Mouse (Mus musculus) ovary, postnatal 36 days (tissue): ENCODE measurements around the gene Ube2cbp.

ENCODE experiments used
- DNase-seq: peaks from one replicate; pipeline ENCODE4 v3.0.0; 2022; ENCODE audit warnings: low spot score, mixed read lengths

Ube2cbp gene

GRCm38 (mm10) chr9:86435510-86435909, 29.2 kb downstream of the Ube2cbp start:
- no peak for DNase-seq

DNA sequence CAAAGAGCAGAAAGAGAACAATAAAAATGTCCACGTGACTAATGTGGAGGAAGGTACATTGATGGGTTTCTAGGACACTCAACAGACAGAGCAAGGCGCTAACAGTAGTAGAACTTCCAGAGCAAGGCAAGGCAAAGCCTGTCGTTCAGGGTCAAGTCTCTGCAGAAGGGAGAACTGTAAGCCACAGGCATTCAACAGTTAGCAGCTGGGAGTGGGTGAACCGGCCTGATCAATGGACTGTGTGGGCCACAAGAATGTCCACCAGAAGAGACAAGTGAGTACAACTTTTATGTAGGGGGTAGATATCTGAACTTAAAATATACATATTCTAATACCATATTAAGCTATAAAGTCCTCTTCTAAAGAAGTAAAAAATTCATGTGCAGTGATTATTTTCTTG, 41.4 kb downstream of the Ube2cbp start:
- no peak for DNase-seq

DNA sequence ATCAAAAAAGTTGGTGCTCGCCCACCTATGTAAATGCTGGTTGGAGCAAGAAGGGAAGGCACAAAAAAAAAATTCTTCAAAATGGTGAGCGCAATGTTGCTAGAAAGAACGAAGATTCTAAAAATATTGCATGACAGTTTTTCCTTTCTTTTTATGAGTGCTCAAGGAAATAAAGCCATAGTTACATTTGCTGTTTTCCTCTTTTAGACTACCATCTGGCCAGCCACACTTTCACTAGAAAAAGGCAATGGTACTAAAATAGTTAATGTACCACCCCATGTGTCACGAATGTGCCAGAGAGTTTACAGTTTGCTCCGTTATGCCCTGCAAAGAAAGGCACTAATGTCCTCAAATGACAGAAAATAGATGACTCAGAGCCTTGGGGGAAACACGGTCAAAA, 45.4 kb downstream of the Ube2cbp start:
- no peak for DNase-seq

DNA sequence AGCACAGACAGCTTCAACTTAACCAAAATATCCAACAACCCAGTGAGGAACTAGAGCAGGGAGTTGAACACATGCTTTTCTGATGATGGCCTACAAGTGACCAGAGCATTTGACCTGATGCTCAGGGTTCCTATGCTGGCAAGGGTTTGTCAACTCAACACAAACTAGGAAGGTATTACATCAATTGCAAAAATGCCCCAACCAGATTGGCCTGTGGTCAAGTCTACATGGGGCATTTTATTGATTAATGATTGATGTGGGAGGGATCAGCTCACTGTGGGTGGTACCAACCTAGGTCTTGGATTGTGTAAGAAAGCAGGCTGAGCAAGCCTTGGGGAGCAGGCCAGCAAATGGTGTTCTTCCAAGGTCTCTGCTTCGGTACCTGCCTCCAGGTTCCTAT, 46.8 kb downstream of the Ube2cbp start:
- DNase-seq, result no peak

DNA sequence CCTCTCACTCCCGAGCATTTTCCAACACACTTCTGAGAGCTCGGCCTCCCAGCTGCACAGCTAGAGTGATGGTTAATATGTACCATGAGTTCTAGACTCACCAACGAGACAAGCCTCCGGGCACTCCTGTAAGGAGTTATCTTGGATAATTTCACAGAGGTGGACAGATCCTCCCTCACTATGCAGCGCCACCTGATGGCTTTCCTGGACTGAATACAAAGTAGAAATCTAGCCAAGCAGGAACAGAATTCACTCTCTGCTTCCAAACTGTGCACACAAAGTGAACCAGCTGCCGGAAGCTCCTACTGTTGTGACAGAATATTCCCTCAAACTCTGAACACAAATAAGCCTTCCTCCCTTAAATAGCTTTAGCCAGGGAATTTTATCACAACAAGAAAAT, 69.0 kb downstream of the Ube2cbp start:
- DNase-seq, result no peak

- no peak for DNase-seq
Observed at GRCm38 (mm10) chr9:86395012-86395411, 69.7 kb downstream of the Ube2cbp start.

- no peak for DNase-seq
Observed at GRCm38 (mm10) chr9:86393586-86394272, 71.0 kb downstream of the Ube2cbp start.

- no peak for DNase-seq
Observed at GRCm38 (mm10) chr9:86391467-86391866, 73.3 kb downstream of the Ube2cbp start.

DNA sequence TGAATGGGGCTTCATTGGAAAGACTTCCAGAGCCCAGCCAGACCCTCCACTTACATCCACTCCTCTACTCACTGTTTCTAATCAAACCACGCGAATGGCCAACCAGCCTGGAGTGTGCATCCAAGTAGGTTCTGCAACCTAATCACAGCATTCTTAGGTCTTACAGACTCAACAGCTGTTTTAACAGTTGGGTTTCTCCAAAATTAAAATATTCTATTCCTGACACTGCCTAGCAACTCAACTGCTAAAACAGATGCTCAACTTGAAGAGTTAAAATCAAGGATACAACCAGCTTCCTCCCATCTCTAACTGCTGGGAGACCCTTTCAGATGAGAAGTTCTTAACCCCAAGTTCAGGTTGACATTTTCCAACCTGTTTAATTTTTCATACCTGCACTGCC, 74.0 kb downstream of the Ube2cbp start:
- DNase-seq, result no peak

DNA sequence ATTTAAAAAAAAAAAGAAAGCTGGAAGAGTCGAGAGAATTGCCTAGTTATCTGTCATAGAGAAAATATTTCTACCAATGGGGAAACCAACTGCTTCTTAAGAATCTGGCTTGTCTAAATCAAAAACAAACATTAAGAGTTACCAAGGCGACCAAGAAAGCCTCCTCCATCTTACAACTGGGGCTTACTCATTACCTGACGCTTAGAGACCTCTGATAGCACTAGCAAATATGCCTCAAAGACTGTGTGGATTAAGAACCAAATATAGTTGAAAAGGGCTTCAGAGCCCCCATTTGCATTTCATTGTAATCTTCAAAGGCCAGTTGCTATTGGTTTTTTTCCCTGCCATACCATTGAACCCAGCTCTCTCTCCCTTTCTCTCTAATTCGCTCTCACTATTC, 76.2 kb downstream of the Ube2cbp start:
- DNase-seq, result no peak

GRCm38 (mm10) chr9:86376923-86377322, 87.8 kb downstream of the Ube2cbp start:
- no peak for DNase-seq

- DNase-seq, result no peak
Observed at GRCm38 (mm10) chr9:86372783-86373567, 91.8 kb downstream of the Ube2cbp start.

- DNase-seq, result no peak
Observed at GRCm38 (mm10) chr9:86369208-86369607, 95.5 kb downstream of the Ube2cbp start.

DNA sequence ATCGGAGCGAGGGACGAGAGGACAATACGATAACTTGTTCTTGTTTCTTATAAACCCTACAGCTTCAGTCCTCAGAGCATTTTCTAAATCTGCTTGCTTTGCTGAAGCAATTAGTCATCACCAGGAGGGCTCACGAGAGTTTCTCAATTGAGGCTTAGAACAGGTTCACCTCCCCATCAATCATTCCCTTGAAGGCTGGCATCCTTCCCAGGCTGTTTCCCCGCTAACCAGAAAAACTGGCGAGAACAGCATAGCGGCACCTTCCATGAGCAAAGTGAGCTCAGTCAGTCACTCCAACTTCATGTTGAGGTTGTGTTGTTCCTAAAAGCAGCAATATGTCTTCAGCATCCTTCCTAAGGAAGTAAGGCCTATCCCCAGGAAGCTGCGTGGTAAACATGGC, 104.2 kb downstream of the Ube2cbp start:
- peak; percentile 13 for DNase-seq

DNA sequence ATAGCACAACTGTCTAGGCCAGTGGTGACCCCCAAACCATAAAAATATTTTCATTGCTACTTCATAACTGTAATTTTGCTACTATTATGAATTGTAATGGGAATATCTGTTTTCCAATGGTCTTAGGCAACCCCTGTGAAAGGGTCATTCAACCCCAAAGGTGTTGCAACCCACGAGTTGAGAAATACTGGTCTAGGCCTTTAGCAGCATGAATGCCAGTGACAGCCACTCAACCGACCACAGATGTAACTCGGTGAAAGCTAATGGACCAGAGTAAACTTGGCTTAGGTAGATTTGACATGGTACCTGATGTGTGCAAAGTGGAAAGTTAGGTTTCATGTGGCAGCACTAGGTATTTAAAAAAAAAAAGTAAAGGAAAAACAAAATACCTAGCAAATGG, 108.9 kb downstream of the Ube2cbp start:
- no peak for DNase-seq

GRCm38 (mm10) chr9:86351491-86351890, 113.3 kb downstream of the Ube2cbp start:
- no peak for DNase-seq

DNA sequence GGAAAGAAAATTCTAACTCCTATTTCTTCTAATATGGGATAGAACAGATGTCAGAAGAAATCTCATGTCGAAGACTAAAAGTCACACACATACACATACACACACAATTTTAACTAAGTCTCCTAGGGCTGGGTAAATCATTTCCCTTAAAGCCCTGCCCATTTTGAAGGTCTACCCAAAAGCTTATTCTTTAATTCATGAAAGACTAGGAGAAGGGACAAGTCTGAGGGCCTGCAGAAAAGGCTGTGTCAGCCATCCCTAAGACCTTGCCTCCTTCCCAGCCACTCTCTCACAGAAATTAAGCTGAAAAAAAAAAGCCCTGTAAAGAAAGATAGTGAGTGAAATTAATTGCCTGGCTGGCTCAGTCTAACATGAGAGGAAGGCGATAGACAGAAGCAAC, 128.0 kb downstream of the Ube2cbp start:
- no peak for DNase-seq

DNA sequence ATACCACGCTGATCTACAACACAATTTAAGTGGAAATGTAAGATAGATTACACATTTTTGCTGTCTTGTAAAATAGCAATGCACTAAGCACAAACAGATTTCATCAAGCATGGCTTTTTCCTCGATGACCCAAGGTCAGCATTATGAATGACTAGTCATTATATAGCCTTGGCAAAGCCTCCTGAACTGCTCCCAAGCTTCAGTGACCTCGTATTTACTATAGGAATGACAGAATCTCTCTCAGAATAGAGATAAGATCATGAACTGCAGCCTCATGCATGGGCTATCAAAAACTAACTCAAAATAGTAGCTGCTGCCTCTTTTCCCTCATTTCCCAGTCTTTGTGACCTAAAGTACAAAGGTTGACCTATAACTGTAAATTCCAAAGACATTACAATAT, 128.4 kb downstream of the Ube2cbp start:
- DNase-seq, result no peak

DNA sequence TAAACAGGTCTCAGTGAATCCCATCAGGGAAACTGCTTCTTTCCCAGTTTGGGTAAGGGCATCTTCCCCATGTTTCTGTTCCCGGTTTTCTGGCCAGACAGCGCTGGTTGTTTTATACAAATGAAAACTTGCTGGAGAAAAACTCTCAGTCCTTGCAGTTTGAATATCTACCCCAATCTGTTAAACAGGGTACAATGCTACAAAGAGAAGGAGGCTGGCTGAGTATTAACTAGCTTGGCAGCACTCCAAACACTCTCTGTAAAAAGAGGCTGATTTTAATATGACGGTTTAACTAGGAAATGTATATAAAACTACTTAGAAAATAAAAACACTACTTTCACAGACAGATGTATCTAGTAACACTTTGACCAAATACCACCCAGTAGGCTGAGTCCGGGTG, 129.2 kb downstream of the Ube2cbp start:
- DNase-seq, result no peak

- no peak for DNase-seq
Observed at GRCm38 (mm10) chr9:86334357-86334756, 130.4 kb downstream of the Ube2cbp start.

GRCm38 (mm10) chr9:86330591-86330990, 134.2 kb downstream of the Ube2cbp start:
- no peak for DNase-seq

DNA sequence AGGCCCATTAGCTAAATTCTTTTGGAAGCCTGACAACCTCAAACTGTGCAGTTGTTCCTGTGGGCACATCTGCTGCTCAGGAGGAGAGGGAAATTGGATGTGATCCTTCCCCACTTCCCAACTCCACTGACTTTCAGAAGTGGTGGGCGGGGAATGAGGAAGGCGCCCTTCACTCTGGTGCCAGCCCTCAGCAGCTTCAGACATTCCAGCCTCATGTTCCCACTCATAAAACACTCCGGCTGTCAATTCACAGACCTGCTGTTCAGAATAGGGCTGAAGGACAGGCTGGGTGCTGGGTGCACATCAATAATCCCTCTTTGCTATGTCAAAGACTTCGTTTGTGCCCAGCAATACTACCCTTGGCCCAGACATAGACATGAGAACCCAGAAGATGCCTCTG, 136.5 kb downstream of the Ube2cbp start:
- no peak for DNase-seq

- no peak for DNase-seq
Observed at GRCm38 (mm10) chr9:86327341-86327740, 137.4 kb downstream of the Ube2cbp start.

DNA sequence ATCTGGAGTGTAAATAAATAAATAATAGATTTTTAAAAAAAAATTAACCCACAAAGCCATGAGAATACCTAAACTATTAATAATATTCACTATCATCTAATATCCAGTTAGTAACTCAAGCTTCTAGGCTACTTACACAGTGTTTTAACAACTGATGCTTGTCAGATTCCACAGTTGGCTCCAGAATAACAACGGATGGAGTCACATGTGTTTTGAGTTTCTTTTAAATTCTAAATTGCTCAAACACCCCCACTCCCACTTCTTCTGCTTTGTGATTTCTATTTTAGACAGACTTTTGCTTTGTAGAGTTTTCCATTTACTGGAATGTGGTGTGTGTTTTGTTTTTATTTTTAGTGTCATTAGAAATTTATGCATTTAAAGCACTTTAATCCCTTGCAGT, 140.0 kb downstream of the Ube2cbp start:
- no peak for DNase-seq
